Comparison of ENCODE assay signal across 19 mouse cellular contexts in the genomic region with DNA sequence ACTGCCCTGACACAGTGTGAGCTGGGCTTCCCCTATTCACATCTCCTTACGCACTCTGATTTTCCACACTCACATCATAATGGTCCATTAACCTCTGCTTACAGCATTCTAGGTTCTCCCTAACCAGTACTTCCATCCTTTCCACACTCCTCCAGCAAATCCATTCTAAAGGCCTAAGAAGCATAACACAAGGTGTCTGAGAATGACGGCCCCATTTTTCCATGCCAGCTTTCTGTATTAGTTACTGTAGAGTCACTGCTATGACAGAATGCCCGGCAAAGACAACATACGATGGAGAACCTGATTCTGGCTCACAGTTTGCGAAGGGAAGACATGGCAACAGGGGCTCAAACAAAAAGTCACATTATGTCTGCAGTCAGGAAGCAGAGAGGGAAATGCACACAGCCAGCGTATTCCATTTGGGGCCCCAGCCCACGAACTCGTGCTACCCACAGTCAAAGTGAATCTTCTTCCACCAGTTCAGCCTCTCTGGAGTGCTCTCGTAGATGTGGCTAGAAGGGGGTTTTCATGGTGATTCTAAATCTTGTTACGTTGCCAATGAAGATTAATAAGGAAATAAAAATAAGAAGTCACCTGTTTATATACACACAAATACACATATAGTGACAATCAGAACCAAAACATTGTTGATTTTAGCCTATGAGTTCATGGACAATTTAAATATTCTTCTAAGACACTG. TPM values are rescaled to one million over a fixed set of nuclear protein-coding genes. Genes with fewer than 3 reads are reported as not detected.
"Had no signal": no experiment of that assay in that cellular context is flagged by ENCODE, and none has a peak within 500 bp of the region (broad histone marks: within the 10 kb centered on the region; RNA-seq: fewer than 3 reads in every experiment).

No protein-coding gene starts in this region.

- ATAC-seq: hindbrain, embryonic 16.5 days; inflammation-experienced regulatory T-cells, adult 6 months; intestine, embryonic 15.5 days; intestine, postnatal 0 days had no signal

- DNase-seq: gastrocnemius, adult 2 months; gastrocnemius, postnatal 10 days; gastrocnemius, postnatal 25 days; heart, adult 2 months; heart, postnatal 14 days; heart, postnatal 4 days; kidney, adult 18-20 months; kidney, adult 8-10 months; kidney, postnatal 10 days; kidney, postnatal 25 days; kidney, postnatal 4 days; layer of hippocampus, postnatal 36 days; liver; liver, embryonic 13.5 days had no signal

RNA-seq across cellular contexts. Expression of gene Zfp385b, which starts 57.9 kb away (rescaled TPM):
- total RNA-seq: granulocyte monocyte progenitor cell, adult 5-6 weeks had no signal
